Mouse (Mus musculus): ENCODE results near the gene Zfp668. TPM values are rescaled to one million over a fixed set of nuclear protein-coding genes. Genes with fewer than 3 reads are reported as not detected.
A peak's percentile ranks its signal among the peaks of the same experiment; 100 is the strongest.

The Zfp668 gene
- total RNA-seq, 4 experiments from 2014 or later = 8.0 to 15.1 (median 9.2) TPM

DNA sequence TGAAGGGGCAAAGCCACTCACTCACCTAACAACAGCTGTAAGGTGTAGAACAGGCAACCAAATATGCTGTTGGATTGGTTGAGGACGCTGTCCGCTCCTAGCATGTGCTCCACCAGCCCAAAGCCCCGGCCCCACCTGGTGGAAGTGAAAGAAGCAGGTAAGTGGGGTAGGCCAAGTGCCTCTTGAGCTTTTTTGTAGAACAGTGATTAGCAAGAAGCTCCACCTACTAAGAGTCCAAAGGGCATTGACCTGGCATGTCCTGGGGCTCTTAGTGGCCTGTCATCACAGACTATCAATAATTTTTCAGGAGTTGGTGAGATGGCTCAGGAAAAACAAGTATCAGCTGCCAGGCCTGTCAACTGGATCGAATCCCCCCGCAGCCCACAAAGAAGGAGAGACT is 17.9 kb upstream of the Zfp668 start:
- no peak for DNase-seq

- DNase-seq = no peak
Observed at GRCm38 (mm10) chr7:127890798-127891197, 14.2 kb upstream of the Zfp668 start, which contains the start of gene Prss53. Gene Prss53, minus strand, starts transcription at chr7:127890970.

DNA sequence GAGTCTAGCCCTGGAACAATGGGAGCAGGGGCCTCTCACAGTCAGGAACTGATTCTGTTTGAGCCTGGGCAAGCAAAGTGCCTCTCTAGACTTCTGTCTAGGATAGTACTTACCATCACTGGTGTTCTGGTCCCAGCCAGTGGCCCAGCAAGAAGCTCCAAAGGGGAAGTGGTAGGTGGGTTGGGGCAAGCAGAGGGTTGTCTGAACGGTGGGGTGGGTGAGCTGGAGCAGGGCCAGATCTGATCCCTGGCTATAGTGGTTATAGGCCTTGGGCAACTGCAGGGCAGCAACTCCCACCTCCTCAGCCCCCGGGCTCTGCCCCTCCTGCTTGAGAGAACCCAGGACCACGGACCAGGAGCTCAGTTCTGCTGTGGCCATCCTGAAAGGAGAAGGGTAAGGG is 12.2 kb upstream of the Zfp668 start:
- no peak for DNase-seq

GRCm38 (mm10) chr7:127887781-127888180 is 11.2 kb upstream of the Zfp668 start:
- DNase-seq = no peak

DNA sequence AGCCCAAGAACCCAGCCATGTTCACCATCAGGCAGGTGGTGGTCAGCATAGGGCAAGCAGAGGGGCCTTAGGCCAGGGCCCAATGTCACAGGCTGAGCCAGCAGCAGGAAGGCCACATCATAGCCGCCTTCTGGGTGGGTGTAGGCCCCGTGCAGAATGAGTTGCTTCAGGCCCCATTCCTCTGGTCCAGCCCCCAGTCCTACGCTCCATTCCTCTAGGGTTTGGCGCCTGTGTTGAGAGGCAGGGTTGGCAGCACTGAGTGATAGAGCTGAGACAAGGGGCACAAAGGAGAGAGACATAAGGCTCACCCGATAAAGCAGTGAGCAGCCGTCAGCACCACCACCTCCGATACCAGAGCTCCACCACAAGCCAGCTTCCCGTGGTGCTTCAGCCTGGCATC is 10.6 kb upstream of the Zfp668 start:
- no peak for DNase-seq

- no peak for DNase-seq
Observed at GRCm38 (mm10) chr7:127886551-127886950, 9.9 kb upstream of the Zfp668 start.

- DNase-seq = no peak
Observed at GRCm38 (mm10) chr7:127885951-127886350, 9.3 kb upstream of the Zfp668 start.

- DNase-seq = no peak
Observed at GRCm38 (mm10) chr7:127880431-127880830, 3.8 kb upstream of the Zfp668 start.

DNA sequence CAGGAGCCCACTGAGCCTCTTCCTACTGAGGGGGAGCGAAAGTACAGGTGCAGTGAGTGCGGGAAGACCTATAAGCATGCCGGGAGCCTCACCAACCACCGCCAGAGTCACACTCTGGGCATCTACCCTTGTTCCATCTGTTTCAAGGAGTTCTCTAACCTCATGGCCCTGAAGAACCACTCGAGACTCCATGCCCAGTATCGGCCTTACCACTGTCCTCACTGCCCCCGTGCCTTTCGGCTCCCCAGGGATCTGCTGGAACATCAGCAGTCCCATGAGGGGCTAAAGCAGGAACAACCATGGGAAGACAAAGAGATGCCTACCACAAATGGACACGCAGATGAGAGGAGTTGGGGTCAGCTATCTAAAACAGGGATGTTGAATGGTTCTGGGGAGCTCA is 2.7 kb upstream of the Zfp668 start:
- DNase-seq = no peak

GRCm38 (mm10) chr7:127876041-127876466 is 574 bp downstream of the Zfp668 start, which contains the start of gene Zfp646:
Gene Zfp646, plus strand, starts transcription at chr7:127876221.
- DNase-seq = peak; percentile 53

- peak; percentile 87 for DNase-seq
Observed at GRCm38 (mm10) chr7:127875627-127876001, 1.0 kb downstream of the Zfp668 start.

DNA sequence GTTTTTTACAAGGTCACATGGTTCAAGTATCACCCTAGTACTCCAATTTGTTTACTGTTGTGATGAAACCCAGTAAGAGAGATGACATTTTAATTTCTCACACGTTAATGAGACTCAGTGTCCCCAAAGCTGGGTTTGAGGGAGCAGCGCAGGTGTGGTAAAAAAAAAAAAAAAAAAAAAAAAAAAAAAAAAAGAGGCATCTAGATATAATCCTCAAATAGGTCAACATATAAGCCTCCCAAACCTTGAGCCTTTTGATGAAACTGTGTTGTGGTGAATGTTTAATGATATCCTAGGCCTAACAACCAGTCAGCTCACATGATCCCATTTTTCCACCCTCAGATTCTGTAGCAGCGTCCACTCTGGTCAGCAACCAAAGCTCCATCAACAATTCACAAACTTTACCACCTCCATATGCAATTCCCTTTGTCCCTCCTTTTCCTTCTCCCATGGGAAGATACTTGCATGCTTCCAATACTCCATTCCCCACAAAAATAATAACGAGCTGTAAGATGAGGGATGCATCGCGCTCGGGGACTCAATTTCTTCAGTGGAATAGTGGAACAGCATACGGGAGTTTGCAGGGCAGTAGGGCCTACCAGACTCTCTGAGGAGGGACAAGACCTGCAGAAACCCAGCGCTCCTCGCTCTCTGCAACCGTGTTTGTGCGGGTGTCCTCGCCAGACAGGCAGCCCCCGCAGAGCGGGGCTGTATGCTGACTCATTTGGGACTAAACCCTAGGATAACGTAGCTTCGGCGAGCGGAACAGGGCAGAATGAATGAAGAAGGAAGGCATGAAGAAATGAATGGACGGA is 1.6 kb downstream of the Zfp668 start:
- DNase-seq = no peak

DNA sequence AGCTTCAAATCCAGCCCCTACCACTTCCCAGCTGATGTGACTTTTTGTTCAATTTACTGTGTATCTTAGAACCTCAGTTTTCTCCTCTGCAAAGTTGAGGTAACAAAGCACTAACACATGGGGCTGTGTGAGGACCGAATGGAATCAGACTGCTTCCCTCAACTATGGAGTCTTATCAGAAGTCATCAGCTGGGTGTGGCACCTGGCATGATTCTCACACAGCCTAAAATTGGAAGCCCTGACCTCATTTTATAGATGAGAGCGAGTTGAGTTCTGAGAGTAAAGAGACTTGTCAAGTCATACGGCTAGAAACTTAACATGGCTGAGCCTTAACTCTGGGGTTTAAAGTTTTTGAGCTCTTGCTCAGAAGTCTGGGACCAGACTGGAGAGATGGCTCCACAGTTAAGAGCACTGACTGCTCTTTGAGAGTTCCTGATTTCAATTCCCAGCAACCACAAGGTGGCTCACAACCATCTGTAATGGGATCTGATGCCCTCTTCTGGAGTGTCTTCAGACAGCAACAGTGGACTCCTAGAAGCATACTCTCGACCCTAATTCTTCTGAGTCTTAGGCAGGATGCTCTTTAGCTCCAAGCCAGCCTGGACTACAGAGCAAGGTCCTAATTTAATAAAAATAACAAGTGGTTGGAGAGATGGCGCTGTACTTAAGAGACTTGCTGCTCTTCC is 6.3 kb downstream of the Zfp668 start:
- no peak for DNase-seq

DNA sequence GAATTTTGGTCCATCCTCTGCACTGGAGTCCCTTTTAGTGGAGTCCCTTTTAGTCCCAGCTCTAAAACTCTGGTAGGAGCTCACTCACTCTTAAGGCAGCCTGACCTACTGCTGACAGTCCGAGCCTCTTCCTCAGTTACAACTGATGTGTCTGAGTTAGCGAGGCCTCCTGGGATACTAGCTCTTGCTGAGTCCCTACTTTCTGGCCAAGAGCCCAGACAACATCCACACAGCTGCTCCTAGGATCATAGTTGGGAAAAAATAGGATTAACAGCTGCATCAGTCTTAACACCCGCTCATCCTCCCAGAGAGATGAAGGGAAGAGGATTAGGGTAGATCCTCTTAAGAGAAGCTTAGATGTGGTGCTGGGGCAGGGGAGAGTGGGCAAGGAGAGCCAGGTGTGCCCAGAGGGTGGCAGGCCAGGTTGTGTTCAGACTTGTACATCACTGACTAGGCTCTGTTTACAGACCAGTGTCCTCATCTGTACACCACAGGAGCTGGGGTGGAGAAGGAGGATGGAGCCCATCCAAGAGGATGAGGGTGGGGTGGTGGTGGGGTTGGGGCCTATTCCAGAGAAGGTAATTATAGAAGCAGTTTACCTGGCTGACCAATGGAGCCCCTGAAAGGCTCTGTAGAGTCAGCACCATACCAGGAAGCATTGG is 7.3 kb downstream of the Zfp668 start:
- no peak for DNase-seq

GRCm38 (mm10) chr7:127867641-127868040 is 9.0 kb downstream of the Zfp668 start:
- DNase-seq = no peak

- DNase-seq = no peak
Observed at GRCm38 (mm10) chr7:127866434-127866833, 10.2 kb downstream of the Zfp668 start.

GRCm38 (mm10) chr7:127858258-127858657 is 18.4 kb downstream of the Zfp668 start:
- DNase-seq = no peak

DNA sequence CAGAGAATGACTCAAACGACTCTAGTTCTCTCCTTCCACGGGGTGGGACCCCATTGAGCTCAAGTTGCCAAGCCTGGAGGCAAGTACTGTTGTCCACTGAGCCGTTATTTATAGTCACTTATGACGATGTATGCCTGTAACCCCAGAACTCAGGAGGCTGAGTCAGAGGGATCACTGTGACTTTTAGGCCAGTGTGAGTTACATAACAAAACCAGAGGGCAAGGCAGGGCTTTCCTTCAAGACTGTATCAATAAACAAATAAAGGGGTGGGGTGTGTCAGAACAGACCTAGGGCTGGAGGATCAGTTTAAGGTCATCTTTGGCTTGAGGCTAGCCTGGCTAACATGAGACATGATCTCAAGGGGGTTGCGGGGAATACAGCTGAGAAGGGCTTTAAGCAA is 25.7 kb downstream of the Zfp668 start:
- no peak for DNase-seq

DNA sequence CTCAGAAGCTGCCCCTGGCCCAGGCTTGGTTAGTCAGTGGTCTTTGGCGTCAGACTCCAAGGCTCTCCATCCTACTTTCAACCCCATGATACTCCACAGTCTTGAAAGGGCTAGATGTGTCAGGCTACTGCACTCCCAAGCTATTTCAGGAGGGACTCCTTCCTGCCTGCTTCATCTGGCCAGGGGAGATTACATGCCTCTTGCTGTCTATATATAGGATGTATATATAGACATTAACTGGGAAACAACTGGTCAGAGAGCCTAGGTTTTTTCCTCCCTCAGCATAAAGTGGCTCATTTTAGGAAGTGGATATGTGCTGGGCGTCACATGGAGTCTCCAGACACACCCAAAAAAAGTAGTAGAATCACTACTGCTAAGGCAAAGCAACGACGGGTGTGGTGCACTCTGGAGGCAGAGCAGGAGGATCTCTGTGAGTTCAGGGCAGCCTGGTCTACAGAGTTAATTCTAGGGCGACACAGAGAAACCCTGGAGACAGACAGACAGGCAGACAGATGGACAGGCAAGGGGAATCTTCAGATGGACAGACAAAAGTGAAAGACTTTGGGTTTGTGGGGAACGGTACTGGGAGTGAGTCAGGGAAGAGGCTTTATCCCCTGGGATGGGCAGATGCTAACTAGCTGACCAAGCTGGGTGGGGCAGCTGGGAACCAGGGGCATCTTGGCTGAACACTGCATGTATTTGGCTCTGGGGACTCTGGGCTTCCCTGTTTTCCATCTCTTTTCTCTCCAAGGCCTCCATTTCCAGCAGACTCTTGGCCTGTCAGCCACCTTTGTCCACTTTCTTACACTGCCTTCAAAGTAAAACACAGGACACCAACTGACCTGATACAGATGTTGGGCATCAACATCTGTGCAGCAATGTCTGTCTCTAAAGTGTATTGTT is 26.4 kb downstream of the Zfp668 start:
- no peak for DNase-seq

DNA sequence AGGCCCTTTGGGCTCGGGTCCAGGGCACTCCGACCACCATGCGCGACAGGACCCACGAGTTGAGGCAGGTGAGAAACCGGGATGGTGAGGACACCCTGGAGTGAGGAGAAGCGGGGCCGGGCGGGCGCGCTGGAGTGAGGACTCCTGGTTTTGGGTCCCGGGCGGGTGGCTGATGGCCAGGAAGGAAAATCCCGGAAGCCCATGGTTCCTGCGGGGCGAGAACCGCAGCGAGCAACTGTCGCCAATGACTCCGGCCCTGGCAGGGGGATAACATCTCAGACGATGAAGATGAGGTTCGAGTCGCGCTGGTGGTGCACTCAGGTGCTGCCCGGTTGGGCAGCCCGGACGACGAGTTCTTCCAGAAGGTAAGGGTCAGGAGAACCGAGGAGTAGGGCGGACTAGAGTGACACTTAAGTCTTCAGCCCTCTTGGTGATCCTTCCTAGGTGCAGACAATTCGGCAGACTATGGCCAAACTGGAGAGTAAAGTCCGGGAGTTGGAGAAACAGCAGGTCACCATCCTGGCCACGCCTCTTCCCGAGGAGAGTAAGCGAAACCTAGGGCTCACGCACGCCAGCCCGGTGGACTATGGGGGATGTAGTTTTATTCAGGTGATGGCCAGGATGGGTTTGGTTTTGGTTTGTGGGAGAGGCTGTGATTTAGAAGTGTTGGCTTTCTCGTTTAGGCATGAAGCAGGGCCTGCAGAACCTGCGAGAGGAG is 34.5 kb downstream of the Zfp668 start:
- peak; percentile 82 for DNase-seq

- DNase-seq = peak; percentile 93
Observed at GRCm38 (mm10) chr7:127841340-127842000, 35.2 kb downstream of the Zfp668 start.
